ENCODE assay signal across 8 mouse cellular contexts in the genomic region with DNA sequence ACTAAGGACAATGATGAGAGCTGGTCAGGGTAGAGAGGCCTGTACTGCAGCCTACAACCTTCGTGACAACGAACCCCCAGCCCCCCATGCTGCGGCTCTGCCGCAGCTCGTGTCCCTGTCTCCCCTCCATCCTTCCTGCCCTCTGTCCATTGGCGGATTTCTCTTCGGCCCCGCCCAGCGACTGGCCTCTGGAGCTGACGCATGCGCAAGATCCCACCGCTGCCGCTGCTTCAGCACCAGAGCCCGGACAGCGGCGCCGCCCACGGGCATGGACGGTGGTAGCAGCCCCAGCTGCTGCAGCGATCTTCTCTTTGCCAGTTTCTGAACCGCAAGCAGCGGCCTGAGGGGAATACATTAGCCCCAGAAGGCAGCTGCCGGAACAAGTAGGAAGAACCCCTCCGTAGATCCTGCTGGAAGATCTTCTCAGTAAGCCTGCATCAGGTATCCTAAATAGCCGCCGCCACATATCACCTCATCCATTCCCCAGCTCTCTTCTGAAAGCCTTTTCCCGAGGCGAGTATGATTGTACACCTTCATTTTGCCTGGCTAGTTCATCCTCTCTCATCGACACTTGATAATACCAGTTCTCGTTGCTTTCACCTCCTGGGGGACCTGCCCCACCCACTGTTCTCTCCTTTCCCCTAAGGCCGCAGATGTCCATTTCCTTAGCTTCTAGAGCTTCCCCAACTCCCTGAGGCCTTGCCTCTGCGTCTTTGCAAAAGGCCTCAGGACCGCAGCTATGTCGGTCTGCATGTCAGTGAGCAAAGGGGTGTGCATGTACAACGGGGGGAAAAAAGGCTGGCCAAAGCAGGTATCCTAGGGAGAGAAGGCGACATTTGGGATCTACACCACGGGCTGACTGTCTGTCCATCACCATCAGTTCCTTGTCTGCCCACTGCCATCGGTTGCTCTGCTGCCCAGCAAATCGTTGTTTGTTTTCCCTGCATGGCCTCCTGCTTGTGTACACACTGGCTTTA. TPM values are rescaled to one million over a fixed set of nuclear protein-coding genes. Genes with fewer than 3 reads are reported as not detected.
DNase-seq lines count a peak whose midpoint lies in the region; ATAC-seq and TF ChIP-seq lines count a peak whose summit lies in the region.

A gene (plus strand): TSS at position 216 of the 977 bp plus-strand sequence.

- no peak within 1 kb of the TSS; the same call in 1 of the 2 replicates for H3K9ac ChIP-seq in ES-E14 (ENCODE audit: insufficient read depth, low read depth, low read length, poor library complexity, severe bottlenecking)
- peak within 1 kb of the TSS; percentile 57 for H3K9ac ChIP-seq in forebrain, postnatal 0 days
- no peak within 1 kb of the TSS for H3K9ac ChIP-seq in lung, postnatal 0 days (replicated peaks; ENCODE audit: low read depth)

- TF ChIP-seq CTCF in forebrain, postnatal 0 days (IDR thresholded peaks at IDR 0.05; ENCODE audit: low read depth) = peak; percentile 67
- TF ChIP-seq CTCF in lung, postnatal 0 days (IDR thresholded peaks at IDR 0.05) = peak; percentile 71

- WGBS in forebrain, postnatal 0 days = 10% methylated on average over 39 of the region's 39 CpGs
- 9% methylated on average over 39 of the region's 39 CpGs for WGBS in lung, postnatal 0 days

- no peaks in the 10 kb centered on the region for H3K4me1 ChIP-seq in ES-E14 (ENCODE audit: control insufficient read depth in 2 of 2, insufficient read depth in 2 of 2, low read length in 2 of 2, poor library complexity in 1 of 2)
- H3K4me1 ChIP-seq in forebrain, postnatal 0 days (ENCODE audit: insufficient read depth) = no peaks in the 10 kb centered on the region; the same call in 1 of the 2 replicates
- peaks cover 15% of the 10 kb centered on the region; the same call in 1 of the 2 replicates for H3K4me1 ChIP-seq in lung, postnatal 0 days (ENCODE audit: insufficient read depth, low read depth, low read length)

- peak; percentile 84 for DNase-seq in ES-E14 (ENCODE audit: low read depth, low spot score)
- peak; percentile 95 to 97 for DNase-seq in cerebellum, adult 18-20 months
- DNase-seq in forebrain, postnatal 0 days = peak; percentile 95
- DNase-seq in heart, postnatal 4 days = peak; percentile 96
- DNase-seq in layer of hippocampus, postnatal 10 days (ENCODE audit: low spot score in 2 of 2) = peak; percentile 93 to 97
- peak; percentile 96 for DNase-seq in lung, postnatal 0 days (ENCODE audit: low spot score)
- DNase-seq in ovary, postnatal 10 days (ENCODE audit: low spot score) = peak; percentile 85
- DNase-seq in thymus, postnatal 0 days (ENCODE audit: low spot score) = peak; percentile 79

- peak; percentile 94 for ATAC-seq in forebrain, postnatal 0 days
- ATAC-seq in lung, postnatal 0 days = peak; percentile 94

- H3K9me3 ChIP-seq in ES-E14 (ENCODE audit: control insufficient read depth, insufficient read depth, low read depth, low read length) = no peaks in the 10 kb centered on the region
- no peaks in the 10 kb centered on the region for H3K9me3 ChIP-seq in forebrain, postnatal 0 days (ENCODE audit: low read length)
- H3K9me3 ChIP-seq in lung, postnatal 0 days (ENCODE audit: low read length) = no peaks in the 10 kb centered on the region

- H3K4me2 ChIP-seq in forebrain, postnatal 0 days (ENCODE audit: low read depth) = peak within 1 kb of the TSS; percentile 71
- peak within 1 kb of the TSS; percentile 49 for H3K4me2 ChIP-seq in lung, postnatal 0 days (replicated peaks; ENCODE audit: low read depth, low read length)

- peak within 1 kb of the TSS in 1 of 2 experiments; percentile 27; a peak in 3 of 4 replicates for H3K4me3 ChIP-seq in ES-E14 (ENCODE audit: insufficient read depth in 1 of 2, low read depth in 1 of 2, low read length in 2 of 2, poor library complexity in 1 of 2, severe bottlenecking in 1 of 2)
- peak within 1 kb of the TSS; percentile 44 for H3K4me3 ChIP-seq in forebrain, postnatal 0 days (ENCODE audit: low read depth, low read length)
- peak within 1 kb of the TSS; percentile 21 for H3K4me3 ChIP-seq in lung, postnatal 0 days (ENCODE audit: low read depth, low read length)

- no peaks in the 10 kb centered on the region for H3K36me3 ChIP-seq in ES-E14 (ENCODE audit: control insufficient read depth, insufficient read depth, low read length, poor library complexity, severe bottlenecking)
- H3K36me3 ChIP-seq in forebrain, postnatal 0 days (ENCODE audit: insufficient read depth) = no peaks in the 10 kb centered on the region
- H3K36me3 ChIP-seq in lung, postnatal 0 days (ENCODE audit: insufficient read depth, low read length) = no peaks in the 10 kb centered on the region

- no peak within 1 kb of the TSS for H3K27ac ChIP-seq in ES-E14 (ENCODE audit: insufficient read depth, low read depth, low read length, poor library complexity, severe bottlenecking)
- peak within 1 kb of the TSS; percentile 78 for H3K27ac ChIP-seq in forebrain, postnatal 0 days (ENCODE audit: low read depth, low read length)
- H3K27ac ChIP-seq in lung, postnatal 0 days (ENCODE audit: low read length) = no peak within 1 kb of the TSS

- TF ChIP-seq EP300 in lung, postnatal 0 days (IDR thresholded peaks at IDR 0.05) = no peak

- H3K27me3 ChIP-seq in forebrain, postnatal 0 days (ENCODE audit: insufficient read depth, low read length) = no peaks in the 10 kb centered on the region
- H3K27me3 ChIP-seq in lung, postnatal 0 days (replicated peaks; ENCODE audit: insufficient read depth, low read length) = no peaks in the 10 kb centered on the region

- in situ Hi-C loops in ES-E14 (cut with MboI; ENCODE audit: low sequenced_read_pairs in 2 of 2, unreplicated experiment in 2 of 2) = no loop called here

TF ChIP-seq in ES-E14, 5 proteins besides CTCF, POLR2A, EP300 and RAD21:
- TF ChIP-seq MAFK (IDR thresholded peaks at IDR 0.05; ENCODE audit: insufficient read depth, low read depth, low read length) (no peak), ZNF384 (IDR thresholded peaks at IDR 0.05; ENCODE audit: low read depth, low read length) (no peak), HCFC1 (IDR thresholded peaks at IDR 0.05; ENCODE audit: borderline replicate concordance, insufficient read depth, low read length) (no peak), ZC3H11A (IDR thresholded peaks at IDR 0.05; ENCODE audit: borderline replicate concordance, low read depth, low read length) (no peak), CHD2 (IDR thresholded peaks at IDR 0.05; ENCODE audit: low read depth, low read length) (no peak)

RNA-seq across cellular contexts. Expression of the gene that starts here (rescaled TPM):
- 0.21 and 0.31 TPM in 2 replicates for total RNA-seq in ES-E14 (2012; rRNA removed)
- 48.4 and 91.3 TPM in 2 replicates for total RNA-seq in forebrain, postnatal 0 days (2014; rRNA removed)
- 25.4 and 40.4 TPM in 2 replicates for polyA plus RNA-seq in forebrain, postnatal 0 days (2015; fragmentation: Nextera tagmentation; extraction: Ambion mirVana)
- total RNA-seq in heart, postnatal 4 days (2021) = under 1 TPM; 0.07 to 0.10 TPM
- total RNA-seq in layer of hippocampus, postnatal 10 days (2021) = 100 to 1,000 TPM; 191 to 195 TPM
- 0.95 and 1.1 TPM in 2 replicates for polyA plus RNA-seq in lung, postnatal 0 days (2015; fragmentation: Nextera tagmentation; extraction: Ambion mirVana)
- 0.07 and 0.09 TPM in 2 replicates for polyA plus RNA-seq in thymus, postnatal 0 days (2015; fragmentation: Nextera tagmentation; extraction: Ambion mirVana)

Comparison
In these comparisons a context has a peak if more than half of its experiments do, and no peak if none do; other contexts are left out.
1. RNA of the gene that starts here (total RNA-seq): 191 to 195 TPM in layer of hippocampus, postnatal 10 days and 48.4 to 91.3 TPM in forebrain, postnatal 0 days; 0.21 to 0.31 TPM in ES-E14 and 0.07 to 0.10 TPM in heart, postnatal 4 days; every median in the first group is over 10 times any median in the second.
2. RNA of the gene that starts here (polyA plus RNA-seq): 25.4 to 40.4 TPM in forebrain, postnatal 0 days; 0.95 to 1.1 TPM in lung, postnatal 0 days and 0.07 to 0.09 TPM in thymus, postnatal 0 days; every median in the first group is over 10 times any median in the second.
3. Peak in DNase-seq in ES-E14; RNA of the gene not detected or under 1 TPM.
4. Peak in DNase-seq in heart, postnatal 4 days; RNA of the gene not detected or under 1 TPM.
5. Peak in DNase-seq in thymus, postnatal 0 days; RNA of the gene not detected or under 1 TPM.
6. Peak in every context shown above with its lines, with median percentiles within 50 percentile points of each other: DNase-seq.